Mouse (Mus musculus): ENCODE results near the gene Hnrnpf.

Hnrnpf gene

DNA sequence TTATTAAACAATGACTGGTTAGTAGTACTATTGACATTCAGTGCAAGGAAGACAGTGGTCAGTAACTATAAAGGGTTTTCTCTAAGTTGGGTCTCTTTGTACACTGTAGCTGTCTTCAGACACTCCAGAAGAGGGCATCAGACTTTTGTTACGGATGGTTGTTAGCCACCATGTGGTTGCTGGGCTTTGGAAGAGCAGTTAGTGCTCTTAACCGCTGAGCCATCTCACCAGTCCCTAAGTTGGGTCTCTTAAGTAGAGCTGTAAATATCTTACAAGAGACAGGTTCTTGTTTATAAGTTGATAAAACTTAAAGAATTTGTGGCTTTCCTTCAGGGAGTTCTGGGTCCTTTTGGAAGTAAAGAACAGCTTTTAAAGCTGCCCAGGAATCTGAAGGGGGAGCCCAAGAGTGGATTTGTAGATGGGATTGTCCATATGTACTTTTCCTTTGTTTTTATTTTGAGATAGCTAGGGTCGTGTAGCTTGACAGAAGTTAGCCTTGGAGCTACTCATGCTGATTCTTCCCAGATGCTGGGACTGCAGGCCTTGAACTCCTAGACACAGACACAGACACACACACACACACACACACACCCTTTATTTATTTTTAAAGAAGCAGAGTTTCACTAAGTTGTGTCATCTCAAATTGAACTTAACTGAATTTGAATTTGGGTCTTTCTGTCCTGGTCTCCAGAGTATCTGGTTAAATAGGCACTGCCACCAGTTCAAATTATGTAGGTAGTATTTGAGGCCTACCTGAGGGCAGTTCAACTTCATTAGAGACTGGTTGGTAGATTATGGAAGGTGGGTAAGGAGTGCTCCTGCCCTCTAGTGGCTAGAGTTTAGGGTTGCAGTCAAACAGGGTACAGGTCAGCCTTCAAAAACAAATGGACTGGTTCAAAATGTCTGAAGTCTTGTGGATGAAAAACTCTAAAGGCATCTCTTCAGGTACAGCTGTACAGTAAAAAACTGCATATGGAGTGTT lies 20.8 kb downstream of the Hnrnpf start:
- Histone ChIP-seq H3K4me3 (replicated peaks; ENCODE audit: low read length) (peak overlapping the region; percentile 99), H3K4me1 (replicated peaks; ENCODE audit: low read depth, low read length) (peaks cover 54% of the 10 kb centered on the region), H3K9me3 (ENCODE audit: low read length) (no peaks in the 10 kb centered on the region), H3K27me3 (ENCODE audit: insufficient read depth, low read length) (no peaks in the 10 kb centered on the region), H3K36me3 (ENCODE audit: insufficient read depth, low read length) (peaks cover 69% of the 10 kb centered on the region)
- TF ChIP-seq POU5F1 (IDR thresholded peaks at IDR 0.05; ENCODE audit: borderline replicate concordance, low read length) (no peak), CTCF (conservative IDR thresholded peaks at IDR 0.05; ENCODE audit: low read length) (peak; percentile 81), NANOG (IDR thresholded peaks at IDR 0.05; ENCODE audit: borderline replicate concordance, low read length) (no peak)

DNA sequence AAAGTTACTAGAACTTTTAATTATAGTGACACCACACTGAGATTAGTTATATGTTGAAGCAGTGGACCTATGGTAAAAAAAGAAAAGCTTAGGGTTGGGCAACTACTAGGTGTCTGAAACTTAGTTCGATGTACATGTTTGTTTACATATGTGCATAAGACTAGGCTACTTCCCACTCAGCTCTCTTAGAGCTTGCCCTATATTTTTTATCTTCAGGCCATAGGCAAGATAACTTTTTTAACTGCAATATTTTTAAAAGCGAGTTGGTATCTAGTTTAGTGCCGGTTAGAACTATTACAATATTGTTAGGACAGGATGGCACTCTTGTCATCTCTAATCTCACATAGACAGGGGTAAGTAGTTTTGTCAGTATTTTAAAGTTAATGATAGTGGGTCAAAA lies 21.9 kb downstream of the Hnrnpf start:
- Histone ChIP-seq H3K27me3 (ENCODE audit: insufficient read depth, low read length) (no peaks in the 10 kb centered on the region), H3K4me1 (replicated peaks; ENCODE audit: low read depth, low read length) (peaks cover 54% of the 10 kb centered on the region), H3K4me3 (replicated peaks; ENCODE audit: low read length) (peak overlapping the region; percentile 27; the same call in 1 of the 2 replicates), H3K9me3 (ENCODE audit: low read length) (no peaks in the 10 kb centered on the region), H3K36me3 (ENCODE audit: insufficient read depth, low read length) (peaks cover 74% of the 10 kb centered on the region)
- TF ChIP-seq CTCF (conservative IDR thresholded peaks at IDR 0.05; ENCODE audit: low read length) = no peak
- TF ChIP-seq NANOG (IDR thresholded peaks at IDR 0.05; ENCODE audit: borderline replicate concordance, low read length) = no peak
- TF ChIP-seq POU5F1 (IDR thresholded peaks at IDR 0.05; ENCODE audit: borderline replicate concordance, low read length) = no peak

DNA sequence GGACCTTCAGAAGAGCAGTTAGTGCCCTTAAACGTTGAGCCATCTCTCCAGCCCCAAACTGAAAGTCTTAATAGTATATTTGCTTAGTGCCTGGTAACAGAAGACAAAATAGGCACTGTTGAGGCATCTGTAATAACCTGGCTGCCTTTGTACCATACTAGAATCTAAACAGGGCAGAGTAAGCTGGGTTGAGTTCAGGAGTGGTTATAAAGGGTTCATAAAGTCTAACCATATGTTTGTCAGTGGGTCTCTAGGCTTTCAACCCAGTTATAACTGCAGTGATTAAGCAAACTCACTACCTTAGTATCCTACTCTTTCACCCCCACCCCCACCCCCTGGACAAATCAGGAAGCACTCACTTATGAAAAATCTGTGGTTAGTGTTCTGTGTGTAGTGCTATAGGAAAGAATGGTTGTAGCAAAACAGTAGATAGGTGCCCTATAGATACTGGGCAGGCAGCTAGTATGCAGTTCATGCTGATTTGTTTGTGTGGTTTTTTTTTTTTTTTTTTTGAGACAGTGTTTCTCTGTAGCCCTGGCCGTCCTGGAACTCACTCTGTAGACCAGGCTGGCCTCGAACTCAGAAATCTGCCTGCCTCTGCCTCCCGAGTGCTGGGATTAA lies 26.9 kb downstream of the Hnrnpf start:
- Histone ChIP-seq H3K4me3 (replicated peaks; ENCODE audit: low read length) (no peak overlapping the region), H3K9me3 (ENCODE audit: low read length) (no peaks in the 10 kb centered on the region), H3K36me3 (ENCODE audit: insufficient read depth, low read length) (peaks cover 69% of the 10 kb centered on the region), H3K4me1 (replicated peaks; ENCODE audit: low read depth, low read length) (peaks cover 38% of the 10 kb centered on the region), H3K27me3 (ENCODE audit: insufficient read depth, low read length) (no peaks in the 10 kb centered on the region)
- TF ChIP-seq POU5F1 (IDR thresholded peaks at IDR 0.05; ENCODE audit: borderline replicate concordance, low read length) (no peak), CTCF (conservative IDR thresholded peaks at IDR 0.05; ENCODE audit: low read length) (no peak), NANOG (IDR thresholded peaks at IDR 0.05; ENCODE audit: borderline replicate concordance, low read length) (no peak)

DNA sequence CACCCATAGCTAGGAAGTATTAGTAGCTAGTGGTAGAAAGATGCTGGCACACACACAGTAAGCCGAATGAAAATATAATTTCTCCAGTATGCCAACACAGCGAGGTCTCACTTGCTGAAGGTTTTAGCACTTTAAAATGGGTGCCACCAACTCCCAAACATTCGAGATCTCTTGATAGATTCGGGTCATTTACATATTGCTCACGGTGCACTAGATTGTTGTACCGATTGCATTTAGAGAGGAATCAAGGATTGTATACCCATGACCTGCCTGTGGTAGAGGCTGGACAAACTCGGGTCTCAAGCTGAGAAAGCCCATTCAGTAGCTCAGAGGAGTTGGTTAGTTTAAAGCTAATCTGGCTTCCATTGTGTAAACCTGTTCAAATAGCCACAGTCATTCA lies 27.8 kb downstream of the Hnrnpf start:
- H3K9me3 ChIP-seq (ENCODE audit: low read length) = no peaks in the 10 kb centered on the region
- TF ChIP-seq CTCF (conservative IDR thresholded peaks at IDR 0.05; ENCODE audit: low read length) = no peak
- no peak for TF ChIP-seq POU5F1 (IDR thresholded peaks at IDR 0.05; ENCODE audit: borderline replicate concordance, low read length)
- TF ChIP-seq NANOG (IDR thresholded peaks at IDR 0.05; ENCODE audit: borderline replicate concordance, low read length) = no peak
- H3K4me1 ChIP-seq (replicated peaks; ENCODE audit: low read depth, low read length) = peaks cover 39% of the 10 kb centered on the region
- no peak overlapping the region for H3K4me3 ChIP-seq (replicated peaks; ENCODE audit: low read length)
- H3K36me3 ChIP-seq (ENCODE audit: insufficient read depth, low read length) = peaks cover 60% of the 10 kb centered on the region
- no peaks in the 10 kb centered on the region for H3K27me3 ChIP-seq (ENCODE audit: insufficient read depth, low read length)

DNA sequence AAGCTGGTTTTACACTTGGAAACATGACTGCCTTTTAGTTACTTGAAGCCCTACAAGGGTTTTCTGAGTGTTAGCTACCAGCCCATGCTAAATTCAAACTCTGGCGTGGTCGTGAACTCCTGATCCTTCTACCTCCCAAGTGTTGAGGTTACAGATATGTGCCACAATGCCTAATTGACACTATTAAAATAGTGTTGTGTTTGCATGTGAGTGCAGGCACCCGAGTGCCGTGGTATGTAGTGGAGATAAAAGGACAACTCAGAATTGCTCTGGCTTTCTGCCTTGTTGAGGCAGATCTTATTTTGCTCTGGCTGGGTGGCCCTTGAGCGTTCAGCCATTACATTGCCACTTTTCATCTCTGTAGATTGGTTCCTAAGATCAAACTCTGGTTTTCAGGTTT lies 28.6 kb downstream of the Hnrnpf start:
- no peak for TF ChIP-seq POU5F1 (IDR thresholded peaks at IDR 0.05; ENCODE audit: borderline replicate concordance, low read length)
- TF ChIP-seq CTCF (conservative IDR thresholded peaks at IDR 0.05; ENCODE audit: low read length) = no peak
- no peak for TF ChIP-seq NANOG (IDR thresholded peaks at IDR 0.05; ENCODE audit: borderline replicate concordance, low read length)
- no peaks in the 10 kb centered on the region for H3K27me3 ChIP-seq (ENCODE audit: insufficient read depth, low read length)
- no peaks in the 10 kb centered on the region for H3K9me3 ChIP-seq (ENCODE audit: low read length)
- H3K4me1 ChIP-seq (replicated peaks; ENCODE audit: low read depth, low read length) = peaks cover 39% of the 10 kb centered on the region
- H3K4me3 ChIP-seq (replicated peaks; ENCODE audit: low read length) = no peak overlapping the region
- H3K36me3 ChIP-seq (ENCODE audit: insufficient read depth, low read length) = peaks cover 54% of the 10 kb centered on the region

DNA sequence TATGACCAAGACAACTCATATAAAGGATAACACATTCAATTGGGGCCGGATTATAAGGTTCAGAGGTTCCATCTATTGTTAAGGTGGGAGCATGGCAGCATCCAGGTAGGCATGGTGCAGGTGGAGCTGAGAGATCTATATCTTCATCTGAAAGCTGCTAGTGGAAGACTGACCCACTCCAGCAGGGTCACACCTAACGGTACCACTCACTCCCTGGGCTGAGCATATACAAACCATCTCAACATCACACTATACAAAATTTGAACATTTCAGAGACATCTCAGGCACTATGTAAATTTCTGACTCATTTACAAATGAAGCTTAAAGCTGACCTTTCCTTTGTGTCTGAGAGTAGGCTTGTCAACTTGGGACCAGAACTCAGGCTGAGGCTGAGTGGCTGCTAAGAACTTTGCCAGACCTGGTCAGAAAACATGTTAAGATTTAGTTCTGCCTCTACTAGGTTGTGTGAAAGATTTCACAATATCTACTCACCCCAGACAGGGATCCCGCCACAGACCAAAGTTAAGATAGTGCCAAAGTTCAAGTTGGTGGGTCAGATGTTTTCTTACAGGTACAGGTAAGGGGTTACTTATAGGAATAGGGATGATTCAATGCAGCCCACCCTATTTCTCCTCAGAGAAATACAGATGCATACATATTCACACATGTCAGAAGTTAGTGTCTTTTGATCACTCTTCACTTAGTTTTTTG lies 30.0 kb downstream of the Hnrnpf start:
- H3K4me1 ChIP-seq (replicated peaks; ENCODE audit: low read depth, low read length) = peaks cover 39% of the 10 kb centered on the region
- H3K9me3 ChIP-seq (ENCODE audit: low read length) = no peaks in the 10 kb centered on the region
- TF ChIP-seq CTCF (conservative IDR thresholded peaks at IDR 0.05; ENCODE audit: low read length) (no peak), POU5F1 (IDR thresholded peaks at IDR 0.05; ENCODE audit: borderline replicate concordance, low read length) (no peak), NANOG (IDR thresholded peaks at IDR 0.05; ENCODE audit: borderline replicate concordance, low read length) (no peak)
- peaks cover 61% of the 10 kb centered on the region for H3K36me3 ChIP-seq (ENCODE audit: insufficient read depth, low read length)
- H3K4me3 ChIP-seq (replicated peaks; ENCODE audit: low read length) = no peak overlapping the region
- H3K27me3 ChIP-seq (ENCODE audit: insufficient read depth, low read length) = no peaks in the 10 kb centered on the region

DNA sequence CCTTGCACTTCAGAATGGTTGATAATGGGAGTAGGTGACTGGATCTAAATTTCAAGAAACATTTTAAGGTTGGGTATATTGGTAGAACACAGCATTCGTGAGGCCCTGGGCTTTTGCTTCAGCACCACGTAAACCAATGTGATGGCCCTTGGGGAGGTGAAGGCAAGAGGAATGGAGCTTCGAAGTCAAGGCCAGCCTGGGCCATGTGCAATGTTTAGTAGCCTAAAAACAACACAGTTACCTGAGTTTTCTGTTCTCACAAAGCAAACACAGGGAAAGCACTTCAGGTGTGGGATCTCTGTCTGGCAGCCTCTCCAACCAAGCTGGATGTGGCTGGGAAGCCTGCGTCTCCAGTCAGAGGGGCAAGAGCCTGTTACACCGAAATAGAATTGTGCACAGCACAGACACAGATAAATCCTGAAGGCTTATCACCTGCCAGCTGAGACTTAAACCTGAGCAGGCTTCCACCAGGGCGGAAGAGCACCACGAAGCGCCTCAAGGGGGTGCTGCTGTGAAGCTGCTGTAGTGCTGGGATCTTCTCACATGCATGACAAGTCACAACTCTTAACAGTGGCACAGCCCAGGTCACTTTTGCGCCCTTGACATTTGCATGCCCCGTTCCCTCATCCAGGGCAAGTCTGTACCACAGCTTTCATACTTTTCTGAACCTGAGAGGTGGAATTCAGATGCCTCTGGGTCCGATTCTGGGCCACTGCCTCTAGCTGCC lies 32.4 kb downstream of the Hnrnpf start:
- H3K36me3 ChIP-seq (ENCODE audit: insufficient read depth, low read length) = peaks cover 42% of the 10 kb centered on the region
- peak; percentile 51 for TF ChIP-seq CTCF (conservative IDR thresholded peaks at IDR 0.05; ENCODE audit: low read length)
- no peak for TF ChIP-seq NANOG (IDR thresholded peaks at IDR 0.05; ENCODE audit: borderline replicate concordance, low read length)
- H3K4me3 ChIP-seq (replicated peaks; ENCODE audit: low read length) = no peak overlapping the region
- no peaks in the 10 kb centered on the region for H3K9me3 ChIP-seq (ENCODE audit: low read length)
- no peaks in the 10 kb centered on the region for H3K27me3 ChIP-seq (ENCODE audit: insufficient read depth, low read length)
- peaks cover 57% of the 10 kb centered on the region for H3K4me1 ChIP-seq (replicated peaks; ENCODE audit: low read depth, low read length)
